Comparison of ENCODE assay signal across 15 mouse cellular contexts in the genomic region with DNA sequence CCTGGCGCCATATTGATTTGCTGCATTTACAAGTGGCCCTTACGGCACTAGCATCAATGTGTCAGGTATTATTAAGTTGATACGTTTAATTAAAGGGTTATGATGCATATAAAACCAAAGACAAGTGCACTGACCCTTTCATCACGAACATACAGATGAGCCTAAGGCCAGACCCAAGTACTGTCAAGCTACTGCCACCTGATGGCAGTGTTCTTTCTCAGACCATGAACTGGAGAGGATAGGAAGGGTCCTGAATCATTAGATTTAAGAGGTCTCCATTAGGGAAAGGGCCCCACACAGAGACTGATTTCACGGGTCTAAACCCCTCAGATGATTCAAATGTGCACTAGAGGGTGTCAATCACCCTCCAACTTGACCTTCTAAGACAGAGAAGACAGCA. TPM values are rescaled to one million over a fixed set of nuclear protein-coding genes. Genes with fewer than 3 reads are reported as not detected.
DNase-seq lines count a peak whose midpoint lies in the region; ATAC-seq and TF ChIP-seq lines count a peak whose summit lies in the region.
"Had no signal": no experiment of that assay in that cellular context is flagged by ENCODE, and none has a peak within 500 bp of the region (broad histone marks: within the 10 kb centered on the region; RNA-seq: fewer than 3 reads in every experiment).

No protein-coding gene starts in this region.

- no peak overlapping the region for H3K9ac ChIP-seq in neural tube, embryonic 12.5 days
- H3K9ac ChIP-seq: hindbrain, embryonic 15.5 days; limb, embryonic 13.5 days had no signal

- H3K36me3 ChIP-seq in neural tube, embryonic 12.5 days, result no peaks in the 10 kb centered on the region
- H3K36me3 ChIP-seq: embryonic facial prominence, embryonic 10.5 days; hindbrain, embryonic 15.5 days; limb, embryonic 13.5 days had no signal

- no peaks in the 10 kb centered on the region for H3K9me3 ChIP-seq in neural tube, embryonic 12.5 days
- H3K9me3 ChIP-seq: embryonic facial prominence, embryonic 10.5 days; hindbrain, embryonic 15.5 days; limb, embryonic 13.5 days had no signal

- H3K4me1 ChIP-seq in neural tube, embryonic 12.5 days, result peaks cover 12% of the 10 kb centered on the region
- H3K4me1 ChIP-seq: embryonic facial prominence, embryonic 10.5 days; limb, embryonic 13.5 days had no signal

- no peaks in the 10 kb centered on the region for H3K27me3 ChIP-seq in neural tube, embryonic 12.5 days (replicated peaks)
- H3K27me3 ChIP-seq: hindbrain, embryonic 15.5 days; limb, embryonic 13.5 days had no signal

- WGBS in neural tube, embryonic 12.5 days, result 56% methylated on average over 5 of the region's 5 CpGs

- H3K4me2 ChIP-seq in neural tube, embryonic 12.5 days (replicated peaks), result no peak overlapping the region
- H3K4me2 ChIP-seq: hindbrain, embryonic 15.5 days; limb, embryonic 13.5 days had no signal

- H3K4me3 ChIP-seq in layer of hippocampus, adult 2 months, result no peak overlapping the region
- no peak overlapping the region for H3K4me3 ChIP-seq in neural tube, embryonic 12.5 days
- H3K4me3 ChIP-seq: embryonic facial prominence, embryonic 10.5 days; hindbrain, embryonic 15.5 days; limb, embryonic 13.5 days had no signal

- DNase-seq in embryo, embryonic 10 days (ENCODE audit: low spot score), result peak; percentile 56
- no peak for DNase-seq in embryo, embryonic 9.5 days (ENCODE audit: extremely low spot score)
- no peak for DNase-seq in layer of hippocampus, adult 2 months (ENCODE audit: low spot score in 2 of 2)
- DNase-seq in layer of hippocampus, adult 9-11 months, result no peak
- DNase-seq in neural tube, embryonic 10.5 days (ENCODE audit: extremely low spot score, low spot score), result no peak
- no peak for DNase-seq in frontal cortex, postnatal 36 days (ENCODE audit: low spot score in 2 of 2)
- no peak for DNase-seq in spleen, postnatal 36 days (ENCODE audit: low spot score in 2 of 2)
- DNase-seq: cerebellum, adult 2 months; lung, postnatal 14 days had no signal

- 0 out of 2 replicates have a peak, but pooled peaks have one; percentile 21 for ATAC-seq in neural tube, embryonic 12.5 days (ENCODE audit: low FRiP score, low read depth)
- ATAC-seq: midbrain, embryonic 16.5 days had no signal

- H3K27ac ChIP-seq in layer of hippocampus, adult 2 months, result no peak overlapping the region
- no peak overlapping the region for H3K27ac ChIP-seq in neural tube, embryonic 12.5 days
- H3K27ac ChIP-seq: embryonic facial prominence, embryonic 10.5 days; hindbrain, embryonic 15.5 days; limb, embryonic 13.5 days had no signal

- TF ChIP-seq CTCF in layer of hippocampus, adult 2 months (conservative IDR thresholded peaks at IDR 0.05), result peak; percentile 73

RNA-seq across cellular contexts. Expression of a gene that starts 55.6 kb away (rescaled TPM):
- 10 to 100 TPM; 14.0 to 16.0 TPM for total RNA-seq in layer of hippocampus, adult 2 months (2021)
- polyA plus RNA-seq in neural tube, embryonic 12.5 days (2016; fragmentation: Nextera tagmentation; extraction: Ambion mirVana), result 10.8 and 16.3 TPM in 2 replicates
- polyA plus RNA-seq: C2C12 had no signal
